Mouse (Mus musculus) kidney, postnatal 14 days (tissue): ENCODE data around the gene Vamp8.

Experiments used
- DNase-seq: peaks from one replicate; pipeline ENCODE4 v3.0.0; 2022; ENCODE audit warnings: mixed read lengths

The Vamp8 gene

DNA sequence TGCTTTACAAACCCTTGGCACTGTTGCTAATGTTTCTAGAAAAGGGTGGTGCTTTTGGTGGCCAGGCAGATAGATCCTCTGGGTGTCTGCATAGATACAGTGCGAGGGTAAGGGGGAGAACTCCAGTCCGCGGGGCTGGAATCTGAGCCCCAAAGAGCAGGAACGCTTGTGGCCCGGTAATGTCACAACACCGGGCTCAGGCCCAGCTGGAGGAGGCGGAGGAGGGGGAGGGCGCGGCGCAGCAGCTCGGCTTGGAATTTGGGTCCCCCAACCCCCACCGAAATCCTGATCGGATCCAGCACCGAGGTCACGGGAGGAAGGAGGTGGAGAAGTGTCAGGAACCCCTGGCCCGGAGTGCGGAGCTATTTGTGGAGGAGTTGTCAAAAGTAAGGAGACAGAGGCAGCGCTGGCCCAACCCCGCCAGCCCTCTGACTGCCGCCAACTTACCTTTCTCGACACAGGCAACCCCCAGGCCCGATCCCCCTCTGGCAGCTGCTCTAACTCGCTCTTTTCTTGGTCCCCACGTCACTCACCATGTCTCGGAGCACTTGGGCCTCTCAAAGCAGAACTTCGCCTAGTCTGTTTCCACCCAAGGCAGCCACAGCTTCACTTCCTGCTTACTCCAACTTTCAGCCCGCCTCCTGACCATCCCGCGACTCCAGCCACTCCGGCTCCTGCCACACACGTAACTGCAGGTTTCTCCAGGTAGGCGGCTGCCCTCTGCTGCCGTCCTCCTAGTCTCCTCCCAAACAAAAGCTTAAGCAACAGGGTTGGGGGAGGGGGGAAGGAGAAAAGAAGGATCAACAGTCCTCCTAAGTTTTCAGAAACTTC, at the start of gene Vamp8:
Gene Vamp8, minus strand, starts transcription at position 763 of the 831 bp plus-strand sequence.
- DNase-seq, result peak; percentile 93

DNA sequence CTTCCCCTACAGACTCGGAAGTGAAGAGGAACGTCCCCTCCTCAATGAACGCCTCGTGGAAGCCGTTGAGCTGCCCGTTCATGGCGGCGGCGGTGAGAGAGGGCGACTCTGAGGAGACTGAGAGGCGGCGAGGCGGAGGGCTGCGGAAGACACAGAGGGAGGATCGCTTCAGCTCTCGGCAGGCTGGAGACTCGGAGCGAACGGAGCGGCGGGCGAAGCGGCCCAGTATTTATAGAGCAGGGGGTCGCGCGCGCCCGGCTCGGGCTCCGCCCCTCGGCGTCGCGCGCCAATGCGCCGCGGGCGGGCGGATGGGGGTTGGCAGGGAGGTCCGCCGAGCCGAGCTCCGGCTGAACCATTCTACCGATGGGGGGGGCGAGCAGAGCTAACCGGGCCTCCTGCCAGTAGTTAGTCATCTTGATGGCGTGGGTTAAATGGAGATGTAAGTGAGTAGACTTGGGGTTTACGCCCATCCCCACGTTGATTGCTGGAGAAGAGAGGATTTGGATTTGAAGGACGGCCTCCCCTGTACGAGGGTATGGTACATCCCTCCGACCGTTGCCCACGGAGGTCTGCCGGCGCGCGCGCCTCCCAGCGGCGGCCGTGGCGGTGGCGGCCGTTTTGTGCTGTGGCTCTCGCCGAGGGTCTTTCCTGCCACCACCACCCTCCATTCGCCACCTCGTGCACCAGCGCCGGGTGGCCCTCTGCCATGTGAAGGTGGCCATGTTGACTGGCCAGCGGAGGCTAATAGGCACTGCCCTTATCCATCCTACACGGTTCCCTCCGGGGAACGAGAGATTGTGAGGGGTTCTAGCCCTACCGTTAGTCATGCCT, 49.1 kb upstream of the Vamp8 start, which contains the start of gene Mat2a:
Gene Mat2a, minus strand, starts transcription at position 204 of the 831 bp plus-strand sequence.
- peak; percentile 96 for DNase-seq

DNA sequence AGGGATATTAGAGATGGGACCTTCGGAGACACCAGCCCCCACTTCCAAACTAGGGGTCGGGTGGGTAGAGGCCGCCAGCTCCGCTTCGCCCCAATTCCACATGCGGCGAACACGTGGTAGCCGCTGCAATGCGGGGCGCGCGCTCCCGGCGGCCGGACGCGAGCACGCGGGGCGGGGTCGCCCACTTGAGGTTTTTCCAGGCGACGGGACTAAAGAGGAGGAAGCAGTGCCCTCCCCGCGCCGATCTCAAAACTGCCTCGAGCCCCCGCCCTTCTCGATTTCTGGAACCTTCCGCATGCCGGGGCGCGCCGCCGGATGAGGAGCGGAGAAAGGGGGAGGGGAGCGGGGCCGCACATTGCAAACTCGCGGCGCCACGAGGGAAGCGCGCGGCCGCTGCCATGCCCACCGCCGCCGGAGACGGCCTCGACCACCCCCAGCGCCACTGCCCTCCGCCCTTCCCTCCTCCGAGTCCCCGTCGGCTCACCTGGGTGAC, 48.4 kb upstream of the Vamp8 start:
- peak; percentile 93 for DNase-seq

DNA sequence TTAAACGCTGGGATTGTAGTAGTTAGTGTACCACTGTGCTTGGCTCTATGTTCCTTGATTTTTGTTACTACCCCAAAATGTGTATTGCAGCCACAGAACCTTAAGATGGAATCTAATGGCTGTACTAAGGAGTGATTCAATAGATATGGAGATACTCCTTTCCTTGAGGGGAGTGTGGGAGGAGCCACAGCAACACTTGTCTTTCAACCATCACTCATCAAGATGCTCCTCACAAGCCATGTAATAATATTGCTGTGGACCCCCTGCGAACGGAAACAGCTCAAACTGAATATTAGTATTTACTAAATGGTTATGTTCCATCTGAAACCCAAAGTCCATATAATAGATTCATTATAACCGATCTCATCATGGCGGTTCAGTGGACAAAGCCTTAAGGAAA, 47.7 kb upstream of the Vamp8 start:
- DNase-seq, result no peak

DNA sequence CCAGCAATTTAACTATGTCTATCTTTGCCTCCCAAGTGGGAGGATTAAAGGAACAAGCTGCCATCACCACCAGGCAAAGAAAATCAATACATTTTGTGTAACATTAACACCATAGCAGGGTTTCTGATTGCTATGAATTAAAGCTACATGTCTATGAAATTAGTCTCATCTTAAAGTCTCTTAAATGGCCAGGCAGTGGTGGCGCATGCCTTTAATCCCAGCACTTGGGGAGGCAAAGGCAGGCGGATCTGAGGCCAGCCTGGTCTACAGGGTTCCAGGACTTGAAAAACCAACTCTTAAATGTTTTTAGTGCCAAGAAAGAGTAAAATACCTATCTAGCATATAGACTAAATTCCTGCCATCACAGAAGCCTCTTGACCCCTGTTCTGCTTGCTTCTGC, 41.6 kb upstream of the Vamp8 start:
- no peak for DNase-seq

DNA sequence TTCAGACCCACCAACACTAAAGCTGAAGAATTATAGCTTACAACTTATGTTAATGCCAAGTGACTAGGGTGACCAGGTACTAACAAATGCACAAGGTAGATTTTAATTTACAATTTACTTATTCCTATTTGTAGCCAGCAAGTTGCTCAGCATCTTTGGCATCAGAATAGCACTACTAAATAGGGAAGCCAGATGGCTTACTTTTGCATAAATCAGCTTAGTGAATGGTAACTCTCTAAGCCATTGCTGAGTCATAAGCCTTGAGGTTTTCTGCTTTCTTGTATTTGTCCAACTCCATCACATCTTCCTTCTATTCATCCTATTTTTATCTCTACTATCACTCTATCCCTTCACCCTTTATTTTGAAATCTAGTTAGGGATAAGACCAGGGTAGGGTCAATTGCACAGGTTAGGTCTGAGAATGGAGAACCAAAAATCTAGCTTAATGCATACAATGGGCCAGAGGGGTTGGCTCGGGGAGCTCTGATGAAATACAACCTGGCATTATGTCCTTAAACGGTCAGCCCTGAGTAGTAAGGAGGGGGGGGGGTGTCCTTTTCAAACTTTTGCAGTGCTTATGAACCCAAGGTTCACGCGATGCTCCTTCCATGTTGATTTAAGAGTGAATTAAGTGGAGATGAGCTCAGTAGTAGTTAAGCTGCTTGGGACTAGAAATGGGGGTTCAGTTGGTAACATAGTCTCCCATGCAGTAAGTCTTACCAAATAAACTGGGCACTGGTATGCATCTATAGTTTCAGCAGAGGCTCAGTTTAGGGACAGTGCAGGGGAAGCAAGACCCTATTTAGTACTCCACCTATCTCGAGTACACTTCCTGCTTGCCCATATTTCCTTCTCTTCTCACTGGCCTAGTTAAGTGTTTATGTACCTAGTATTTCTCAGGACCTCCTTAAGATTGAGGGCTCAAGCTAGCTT, 40.8 kb upstream of the Vamp8 start:
- DNase-seq, result no peak

DNA sequence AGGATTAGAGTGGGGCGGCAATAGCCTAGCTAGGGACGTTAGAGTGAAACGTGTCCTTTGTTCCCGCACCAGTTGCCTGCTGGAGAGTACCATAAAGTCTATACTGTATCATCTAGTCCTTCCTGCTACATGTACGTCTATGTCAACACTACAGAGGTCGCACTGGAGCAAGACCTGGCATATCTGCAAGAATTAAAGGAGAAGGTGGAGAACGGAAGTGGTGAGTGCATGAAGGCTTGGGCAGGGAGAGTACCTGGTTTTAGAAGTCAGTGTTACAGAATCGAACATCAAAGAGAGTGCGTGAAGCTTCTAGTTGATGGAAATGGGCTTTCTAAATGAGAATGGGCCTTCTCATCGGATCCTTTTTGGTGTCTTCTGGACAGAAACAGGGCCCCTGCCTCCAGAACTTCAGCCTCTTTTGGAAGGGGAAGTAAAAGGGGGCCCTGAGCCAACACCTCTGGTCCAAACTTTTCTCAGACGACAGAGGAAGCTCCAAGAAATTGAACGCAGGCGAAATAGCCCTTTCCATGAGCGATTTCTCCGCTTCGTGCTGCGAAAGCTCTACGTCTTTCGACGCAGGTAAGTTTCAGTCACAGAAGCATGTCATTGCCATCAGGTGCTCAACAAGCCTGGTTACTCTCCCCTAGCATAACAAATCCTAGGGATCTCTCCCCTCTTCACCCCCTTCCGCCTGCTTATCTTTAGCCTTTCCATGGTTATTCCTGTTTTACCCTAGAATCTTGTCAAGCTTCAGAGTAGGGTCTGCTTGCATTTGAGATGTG, 38.7 kb upstream of the Vamp8 start:
- DNase-seq, result no peak

DNA sequence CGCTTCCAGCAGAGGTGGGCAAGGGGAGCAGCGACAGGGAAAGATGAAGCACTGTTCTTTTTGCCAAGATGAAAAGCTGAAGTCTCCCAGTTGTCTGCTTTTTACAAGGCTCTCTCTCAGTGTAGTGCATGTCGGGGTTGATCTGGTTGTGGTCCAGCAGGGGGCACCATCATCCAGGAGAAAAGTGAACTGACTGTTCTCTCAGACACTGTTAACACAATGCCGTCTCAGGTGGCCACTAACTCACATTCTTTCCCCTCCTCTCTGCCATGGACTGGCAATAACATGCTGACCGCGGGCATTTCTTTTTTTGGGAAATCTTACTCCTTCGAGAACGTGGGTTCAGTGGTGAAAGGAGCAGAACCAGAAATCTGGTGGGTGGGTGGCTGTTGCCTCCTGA, 37.5 kb upstream of the Vamp8 start:
- peak; percentile 84 for DNase-seq

DNA sequence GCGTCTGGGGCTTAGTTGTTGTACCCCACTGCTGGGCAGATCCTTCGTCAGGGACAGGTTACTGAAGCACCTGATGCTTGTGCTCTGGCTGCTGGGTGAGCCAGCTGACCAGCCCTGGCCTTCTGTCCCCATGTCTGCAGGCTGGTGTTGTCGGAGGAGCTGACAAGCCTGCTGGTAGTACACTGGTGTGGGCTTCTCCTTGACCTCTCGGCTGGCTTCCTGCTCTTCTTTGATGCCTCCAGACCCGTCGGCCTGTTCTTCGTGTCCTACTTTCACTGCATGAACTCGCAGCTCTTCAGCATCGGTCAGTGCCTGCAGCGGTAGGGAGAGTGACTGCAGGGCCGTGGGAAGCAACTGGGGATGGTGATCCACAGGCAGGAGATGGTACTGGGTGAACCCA, 35.1 kb upstream of the Vamp8 start:
- DNase-seq, result no peak

DNA sequence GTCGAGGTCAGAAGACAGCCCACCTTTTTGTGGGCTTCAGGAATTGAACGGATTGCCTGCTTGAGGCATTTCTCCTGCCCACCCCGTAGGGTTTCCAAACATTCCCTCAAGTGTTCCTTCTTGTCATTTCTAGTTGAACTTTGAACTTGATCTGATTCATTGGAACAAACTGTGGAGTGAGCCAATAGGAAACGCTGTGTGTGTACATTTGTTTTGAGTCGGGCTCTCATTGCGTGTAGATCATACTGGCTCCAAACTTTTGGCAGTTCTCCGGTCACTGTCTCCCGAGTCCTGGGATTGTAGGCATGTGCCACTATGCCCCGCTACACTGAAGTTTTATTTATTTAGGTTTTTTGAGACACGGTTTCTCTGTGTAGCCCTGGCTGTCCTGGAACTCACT, 30.4 kb upstream of the Vamp8 start:
- DNase-seq, result no peak

DNA sequence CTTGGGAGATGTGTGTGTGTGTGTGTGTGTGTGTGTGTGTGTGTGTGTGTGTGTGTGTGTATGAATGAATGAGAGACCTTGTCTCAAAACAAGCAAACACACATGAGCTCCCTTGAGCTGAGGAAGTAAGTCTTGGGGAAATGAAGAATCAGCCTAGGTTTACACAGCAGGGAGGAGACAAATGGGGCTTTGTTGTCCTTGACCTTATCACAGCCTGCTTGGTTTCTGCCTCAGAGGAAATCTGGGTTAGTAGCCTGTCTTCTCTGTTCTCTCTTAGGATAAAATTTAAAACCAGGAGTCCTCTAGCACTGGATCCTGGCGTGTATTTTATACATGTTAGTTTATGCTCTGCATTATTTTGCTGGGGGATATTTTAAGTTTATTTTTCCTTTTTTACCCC, 29.3 kb upstream of the Vamp8 start:
- no peak for DNase-seq

DNA sequence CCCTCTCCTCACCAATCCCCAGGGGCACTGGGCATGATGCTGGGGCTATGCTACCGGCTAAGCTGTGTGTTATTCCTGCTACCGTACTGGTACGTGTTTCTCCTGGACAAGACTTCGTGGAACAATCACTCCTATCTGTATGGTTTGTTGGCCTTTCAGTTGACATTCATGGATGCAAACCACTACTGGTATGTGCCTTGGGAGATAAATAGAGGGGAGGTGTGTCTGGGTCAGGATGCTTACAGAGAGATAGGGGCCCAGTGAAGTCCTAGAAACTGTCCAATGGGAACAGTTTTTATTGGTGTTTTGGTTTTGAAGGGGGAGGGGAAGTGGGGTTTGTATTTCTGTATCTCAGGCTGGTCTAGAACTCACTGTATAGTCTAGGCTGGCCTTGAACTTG, 27.8 kb upstream of the Vamp8 start:
- no peak for DNase-seq

DNA sequence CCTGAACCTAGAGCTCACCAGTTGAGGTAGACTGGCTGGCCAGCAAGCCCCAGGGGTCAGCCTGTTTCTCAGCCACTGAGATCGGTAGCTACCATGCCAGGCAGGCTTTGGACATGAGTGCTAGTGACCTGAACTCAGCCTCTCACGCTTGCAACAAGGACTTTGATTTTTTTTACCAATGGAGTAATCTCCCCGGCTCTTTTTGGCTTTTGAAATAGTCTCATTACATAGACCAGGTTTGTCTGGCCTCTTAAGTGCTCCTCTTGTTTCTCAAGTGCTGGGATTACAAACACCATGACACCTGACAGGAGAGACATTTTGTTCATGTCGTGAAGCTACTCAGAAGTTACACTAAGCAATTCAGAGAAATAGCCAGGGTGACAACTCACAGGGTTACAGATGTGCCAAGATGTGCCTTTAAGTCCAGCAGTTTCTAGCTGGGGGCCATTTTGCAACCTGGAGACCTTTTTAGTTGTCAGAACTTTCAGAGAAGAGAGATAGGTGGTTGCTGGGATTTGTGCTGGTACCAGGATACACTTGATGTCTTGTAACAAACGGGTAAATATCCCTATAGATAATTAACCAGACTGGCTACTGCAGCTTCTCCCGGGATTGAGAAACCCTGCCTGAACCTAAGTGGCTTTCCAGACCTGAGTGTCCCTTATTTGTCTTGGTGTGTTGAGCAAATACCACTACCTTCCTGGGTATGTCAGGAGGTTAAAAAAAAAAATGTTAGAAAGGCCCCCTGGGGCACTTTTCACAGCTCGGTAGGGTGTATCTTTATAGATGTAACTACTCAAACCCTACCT, 25.7 kb upstream of the Vamp8 start:
- no peak for DNase-seq

DNA sequence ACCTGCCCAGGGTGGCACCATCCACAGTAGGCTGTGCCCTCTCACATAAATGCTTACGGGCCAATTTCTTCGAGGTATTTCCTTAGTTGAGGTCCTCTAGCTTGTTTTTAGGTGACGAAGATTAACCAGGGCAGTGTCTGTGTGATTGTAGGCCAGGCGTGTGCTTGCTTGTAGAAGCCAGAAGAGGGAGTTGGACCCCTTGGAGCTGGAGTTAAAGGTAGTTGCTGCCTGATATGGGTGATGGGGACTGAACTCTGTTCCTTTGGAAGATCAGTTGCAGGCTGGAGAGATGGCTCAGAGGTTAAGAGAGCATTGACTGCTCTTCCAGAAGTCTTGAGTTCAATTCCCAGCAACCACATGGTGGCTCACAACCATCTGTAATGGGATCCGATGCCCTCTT, 24.7 kb upstream of the Vamp8 start:
- no peak for DNase-seq

DNA sequence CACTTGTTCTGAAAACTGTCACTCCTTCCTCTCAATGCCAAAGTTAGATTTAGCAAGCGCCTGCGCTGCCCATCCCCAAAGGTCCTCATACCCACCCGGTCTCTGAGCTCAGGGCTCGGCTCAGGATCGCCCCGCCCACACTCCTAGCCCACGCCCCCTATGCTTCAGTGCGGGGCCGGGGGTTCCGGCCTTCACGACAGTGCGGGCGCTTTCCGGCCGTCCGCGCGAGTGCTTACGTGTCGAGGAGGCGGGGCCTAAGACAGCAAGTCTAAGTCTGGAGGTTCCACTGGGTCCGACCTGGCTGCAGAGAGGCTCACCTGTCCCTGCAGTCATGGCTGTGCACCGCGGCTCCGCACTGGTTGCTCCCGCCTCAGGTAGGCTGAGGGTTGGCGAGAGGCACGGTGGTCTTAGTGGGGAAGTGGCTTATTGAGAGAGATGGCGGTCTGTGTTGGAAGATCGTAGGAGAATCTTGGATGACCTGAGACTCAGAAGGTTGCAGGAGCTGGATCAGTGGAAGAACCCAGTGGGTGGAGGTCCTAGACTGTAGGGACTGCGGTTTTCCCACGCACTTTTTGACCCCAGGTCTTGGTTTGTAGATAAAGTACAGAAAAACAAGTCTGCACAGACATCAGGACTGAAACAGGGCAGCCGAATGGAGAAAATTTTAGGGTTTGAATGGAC, 23.7 kb upstream of the Vamp8 start, which contains the start of gene Ggcx:
Gene Ggcx, plus strand, starts transcription at position 233 of the 681 bp plus-strand sequence.
- peak; percentile 97 for DNase-seq

DNA sequence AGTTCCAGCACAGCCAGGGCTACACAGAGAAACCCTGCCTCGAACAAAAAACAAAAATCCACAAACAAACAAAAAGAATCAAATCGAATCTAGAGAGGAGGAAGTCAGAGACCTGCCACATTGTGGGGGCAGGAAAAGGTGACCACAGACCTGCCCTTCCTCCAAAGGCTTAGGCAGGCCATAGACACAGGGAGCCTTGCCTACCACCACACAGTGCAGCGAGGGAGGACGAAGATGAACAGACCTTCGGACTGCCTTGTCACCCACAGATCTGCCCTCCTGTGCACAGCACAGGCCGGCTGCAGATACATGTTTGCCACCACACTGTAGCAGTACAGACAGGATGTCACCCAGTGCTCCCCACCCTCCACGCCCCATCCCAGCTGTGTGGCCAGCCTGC, 20.0 kb upstream of the Vamp8 start:
- no peak for DNase-seq

DNA sequence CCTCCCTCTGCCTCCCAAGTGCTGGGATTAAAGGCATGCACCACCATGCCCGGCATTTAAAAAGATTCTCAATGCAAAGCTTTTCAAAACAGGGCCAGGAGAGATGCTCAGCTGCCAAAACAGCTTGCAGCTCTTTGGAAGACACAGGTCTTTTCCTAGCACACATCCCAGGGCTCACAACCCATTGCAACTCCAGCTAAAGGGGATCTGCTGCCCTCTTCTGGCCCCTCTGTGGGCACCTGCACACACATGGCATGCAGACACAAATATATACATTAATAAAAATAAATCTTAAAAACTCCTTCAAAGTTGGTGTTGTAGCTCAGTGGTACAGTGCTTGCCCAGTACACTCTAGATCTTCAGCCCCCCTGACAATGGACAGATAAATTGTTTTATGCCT, 19.5 kb upstream of the Vamp8 start:
- no peak for DNase-seq

DNA sequence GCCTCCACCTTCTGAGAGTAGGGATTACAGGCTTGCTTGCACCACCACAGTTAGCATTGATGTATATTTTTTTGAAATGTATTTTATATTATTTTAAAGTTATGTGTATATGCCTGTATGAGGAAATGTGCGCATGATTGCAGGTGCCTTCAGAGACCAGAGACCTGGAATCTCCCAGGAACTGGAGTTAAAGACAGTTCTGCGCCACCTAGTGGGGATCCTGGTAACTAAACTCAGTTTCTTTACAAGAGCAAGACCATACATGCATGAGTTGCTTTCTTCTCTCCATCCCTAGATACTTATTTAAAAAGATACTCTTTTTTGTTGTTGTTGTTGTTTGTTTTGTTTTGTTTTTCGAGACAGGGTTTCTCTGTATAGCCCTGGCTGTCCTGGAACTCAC, 19.1 kb upstream of the Vamp8 start:
- DNase-seq, result peak; percentile 77

DNA sequence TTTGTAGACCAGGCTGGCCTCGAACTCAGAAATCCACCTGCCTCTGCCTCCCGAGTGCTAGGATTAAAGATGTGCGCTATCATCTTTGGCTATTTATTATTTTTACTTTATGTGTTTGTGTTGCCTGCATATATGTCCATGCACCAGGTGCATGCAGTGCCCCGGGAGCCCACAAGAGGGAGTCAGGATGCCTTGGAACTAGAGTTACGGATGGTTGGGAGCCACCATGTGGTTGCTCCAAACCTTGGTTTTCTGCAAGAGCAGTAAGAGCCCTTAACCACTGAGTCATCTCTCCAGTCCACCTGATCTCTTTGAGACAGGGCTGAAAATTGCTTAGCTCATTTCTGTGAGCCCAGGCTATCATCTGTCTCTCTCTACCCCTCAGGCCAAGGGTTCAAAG, 16.6 kb upstream of the Vamp8 start:
- peak; percentile 90 for DNase-seq

DNA sequence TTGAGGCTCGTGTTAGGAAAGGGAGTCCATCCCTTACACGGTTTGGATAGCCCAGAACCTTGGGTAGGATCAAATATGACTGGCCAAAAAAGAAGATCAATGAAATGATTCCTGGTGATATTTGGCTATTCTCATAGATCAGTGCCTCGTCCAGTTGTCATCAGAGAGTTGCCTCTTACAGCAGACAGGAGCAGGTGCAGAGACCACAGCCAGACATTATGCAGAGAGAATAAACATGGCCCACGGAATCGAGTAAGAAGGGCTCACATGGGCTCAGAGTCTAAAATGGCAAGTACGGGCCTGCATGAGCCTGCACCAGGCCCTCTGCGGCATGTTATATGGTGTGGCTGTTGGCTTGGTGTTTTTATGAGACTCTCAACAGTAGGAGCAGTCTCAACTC, 14.9 kb upstream of the Vamp8 start:
- no peak for DNase-seq
